Mouse (Mus musculus): ENCODE measurements around the gene Anpep.

DNA sequence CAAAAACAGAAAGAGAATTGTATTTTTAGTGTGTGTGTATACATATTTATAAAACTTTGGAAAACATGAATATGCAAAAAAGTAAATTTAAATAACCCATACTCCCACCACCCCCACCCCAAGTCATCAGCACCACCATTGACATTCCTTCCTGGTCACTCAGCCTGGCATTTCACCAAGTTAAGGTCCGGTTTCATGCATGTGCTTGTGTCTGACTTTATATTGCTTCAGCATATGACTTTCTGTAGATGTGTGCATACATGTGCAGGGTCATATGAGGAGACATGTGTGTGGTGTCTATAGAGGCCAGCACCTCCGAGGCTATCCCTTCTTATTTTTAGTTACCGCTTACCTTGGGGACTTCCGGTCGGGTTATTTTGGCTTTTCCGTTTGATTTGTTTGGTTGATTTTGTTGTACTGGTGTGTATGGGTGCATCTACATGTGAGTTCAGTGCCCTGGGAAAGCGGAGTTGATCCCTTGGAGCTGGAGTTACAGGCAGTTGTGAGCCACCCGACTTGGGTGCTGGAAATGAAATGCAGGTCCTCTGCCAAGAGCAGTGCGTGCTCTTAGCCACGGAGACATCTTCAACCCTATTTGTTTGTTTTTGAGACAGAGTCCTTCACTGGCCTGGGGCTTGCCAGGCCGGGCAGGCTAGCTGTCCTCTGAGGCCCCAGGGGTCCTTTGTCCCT is 78.9 kb downstream of the Anpep start:
- TF ChIP-seq CTCF (IDR thresholded peaks at IDR 0.05; ENCODE audit: low read depth, low read length) = no peak
- TF ChIP-seq GATA1 (IDR thresholded peaks at IDR 0.05; ENCODE audit: borderline replicate concordance, low read length) = no peak
- TF ChIP-seq TAL1 (conservative IDR thresholded peaks at IDR 0.05; ENCODE audit: low read depth, low read length) = no peak

All from G1E (cell line).